Mouse (Mus musculus) monocyte, adult 59 days (primary cell): ENCODE results near the gene Map3k1. TPM values are rescaled to one million over a fixed set of nuclear protein-coding genes. Genes with fewer than 3 reads are reported as not detected.

Experiments
- total RNA-seq, 2 experiments: library from RNA; stranded (reverse); gene quantifications; one replicate each; pipeline ENCODE4 v1.2.4; 2023

Gene Map3k1
- 100 to 1,000 TPM; 114 to 135 TPM for total RNA-seq

GRCm38 (mm10) chr13:111808637-111809465 lies at the start of gene Map3k1:
Map3k1 (minus strand) TSS chr13:111808993.

Other genes starting within 250 kb of the Map3k1 start
- not detected for gene Gm10198, start 216.2 kb downstream of the Map3k1 start, total RNA-seq
- gene Mier3, start 128.0 kb downstream of the Map3k1 start, total RNA-seq, result 10 to 100 TPM; 30.2 to 31.8 TPM